Mouse (Mus musculus) midbrain, embryonic 10.5 days (tissue): ENCODE measurements around the gene Selenos. TPM values are rescaled to one million over a fixed set of nuclear protein-coding genes. Genes with fewer than 3 reads are reported as not detected.

ENCODE experiments used
- DNase-seq: peaks from one replicate; pipeline ENCODE4 v3.0.0-alpha.2; 2017; ENCODE audit warnings: low spot score
- H3K27ac ChIP-seq: fragments of 300-500 bp; sonication (generic); replicated peaks from 2 replicates; pipeline ENCODE4 v1.5.1; 2016; ENCODE audit warnings: mild to moderate bottlenecking
- H3K27me3 ChIP-seq: fragments of 300-500 bp; sonication (generic); 2 replicates; pipeline ENCODE4 v1.6.1; 2016; ENCODE audit warnings: low read depth, mild to moderate bottlenecking; ENCODE audit not compliant: poor library complexity, severe bottlenecking
- H3K36me3 ChIP-seq: fragments of 300-500 bp; sonication (generic); 2 replicates; pipeline ENCODE4 v1.6.1; 2016; ENCODE audit warnings: mild to moderate bottlenecking, moderate library complexity
- H3K4me1 ChIP-seq: fragments of 300-500 bp; sonication (generic); 2 replicates; pipeline ENCODE4 v1.6.1; 2016
- H3K4me3 ChIP-seq: fragments of 300-500 bp; sonication (generic); 2 replicates; pipeline ENCODE4 v1.5.1; 2016; ENCODE audit warnings: mild to moderate bottlenecking, moderate library complexity
- H3K9me3 ChIP-seq: fragments of 300-500 bp; sonication (generic); replicated peaks from 2 replicates; pipeline ENCODE4 v1.6.1; 2016; ENCODE audit warnings: mild to moderate bottlenecking
- WGBS: fragments of 180-500 bp; shearing (Covaris S2); methylation state at CpG from one replicate; pipeline ENCODE4 v1.1.7; 2016; 5-methylcytosine and 5-hydroxymethylcytosine counted together
- polyA plus RNA-seq: library from polyadenylated mRNA; unstranded; fragments of >200 nt; fragmentation: Nextera tagmentation; extraction: Ambion mirVana; gene quantifications from 2 replicates; pipeline ENCODE4 v1.2.1, GENCODE M21; 2016

Gene Selenos
- 86.7 and 96.9 TPM in 2 replicates for polyA plus RNA-seq

GRCm38 (mm10) chr7:66079364-66080230, at the start of gene Selenos:
Selenos (plus strand) TSS chr7:66079649.
- DNase-seq: peak; percentile 96
- H3K4me1 ChIP-seq: peaks cover 22% of the 10 kb centered on the region
- peaks cover 65% of the 10 kb centered on the region for H3K36me3 ChIP-seq
- H3K27ac ChIP-seq: peak within 1 kb of the TSS; percentile 89
- no peaks in the 10 kb centered on the region for H3K9me3 ChIP-seq
- WGBS: under 1% methylated on average over 65 of the region's 65 CpGs
- no peaks in the 10 kb centered on the region for H3K27me3 ChIP-seq
- peak within 1 kb of the TSS; percentile 89 for H3K4me3 ChIP-seq

- peaks cover 4% of the 10 kb centered on the region for H3K4me1 ChIP-seq
- no peak overlapping the region for H3K4me3 ChIP-seq
- DNase-seq: no peak
- no peaks in the 10 kb centered on the region for H3K9me3 ChIP-seq
- no peak overlapping the region for H3K27ac ChIP-seq
- H3K27me3 ChIP-seq: no peaks in the 10 kb centered on the region
- no peaks in the 10 kb centered on the region for H3K36me3 ChIP-seq
- WGBS: 84% methylated on average over 8 of the region's 8 CpGs
Measured at GRCm38 (mm10) chr7:66036809-66037208, 42.6 kb upstream of the Selenos start.

GRCm38 (mm10) chr7:66038261-66038660, 41.2 kb upstream of the Selenos start:
- Histone ChIP-seq H3K36me3 (no peaks in the 10 kb centered on the region), H3K27ac (no peak overlapping the region), H3K4me1 (peaks cover 4% of the 10 kb centered on the region), H3K4me3 (no peak overlapping the region), H3K27me3 (no peaks in the 10 kb centered on the region), H3K9me3 (no peaks in the 10 kb centered on the region)
- no peak for DNase-seq
- 83% methylated on average over 3 of the region's 3 CpGs for WGBS

GRCm38 (mm10) chr7:66038730-66039129, 40.7 kb upstream of the Selenos start:
- H3K27ac ChIP-seq: no peak overlapping the region
- no peaks in the 10 kb centered on the region for H3K9me3 ChIP-seq
- H3K36me3 ChIP-seq: no peaks in the 10 kb centered on the region
- H3K4me1 ChIP-seq: peaks cover 6% of the 10 kb centered on the region
- no peaks in the 10 kb centered on the region for H3K27me3 ChIP-seq
- no peak for DNase-seq
- 87% methylated on average over 11 of the region's 11 CpGs for WGBS
- H3K4me3 ChIP-seq: no peak overlapping the region

GRCm38 (mm10) chr7:66040026-66040814, 39.2 kb upstream of the Selenos start:
- H3K36me3 ChIP-seq: no peaks in the 10 kb centered on the region
- no peak for DNase-seq
- H3K4me3 ChIP-seq: no peak overlapping the region
- WGBS: 84% methylated on average over 18 of the region's 18 CpGs
- no peaks in the 10 kb centered on the region for H3K27me3 ChIP-seq
- H3K27ac ChIP-seq: no peak overlapping the region
- H3K4me1 ChIP-seq: peaks cover 17% of the 10 kb centered on the region
- no peaks in the 10 kb centered on the region for H3K9me3 ChIP-seq

- Histone ChIP-seq H3K27ac (no peak within 1 kb of the TSS), H3K9me3 (no peaks in the 10 kb centered on the region), H3K36me3 (no peaks in the 10 kb centered on the region), H3K4me1 (peaks cover 40% of the 10 kb centered on the region), H3K4me3 (no peak within 1 kb of the TSS), H3K27me3 (no peaks in the 10 kb centered on the region)
- WGBS: 87% methylated on average over 10 of the region's 10 CpGs
- no peak for DNase-seq
Measured at GRCm38 (mm10) chr7:66043552-66044459, 35.6 kb upstream of the Selenos start, which contains the start of gene Gm45213. Gm45213 (plus strand) TSS chr7:66043602.

- WGBS: 48% methylated on average over 9 of the region's 9 CpGs
- no peaks in the 10 kb centered on the region for H3K9me3 ChIP-seq
- no peaks in the 10 kb centered on the region for H3K27me3 ChIP-seq
- H3K4me3 ChIP-seq: no peak overlapping the region
- DNase-seq: no peak
- H3K36me3 ChIP-seq: no peaks in the 10 kb centered on the region
- H3K27ac ChIP-seq: no peak overlapping the region
- H3K4me1 ChIP-seq: peaks cover 40% of the 10 kb centered on the region
Measured at GRCm38 (mm10) chr7:66044617-66045016, 34.8 kb upstream of the Selenos start.

- Histone ChIP-seq H3K4me3 (no peak overlapping the region), H3K4me1 (peaks cover 36% of the 10 kb centered on the region), H3K36me3 (no peaks in the 10 kb centered on the region), H3K9me3 (no peaks in the 10 kb centered on the region), H3K27me3 (no peaks in the 10 kb centered on the region), H3K27ac (peak overlapping the region; percentile 24; the same call in 1 of the 2 replicates)
- DNase-seq: no peak
- 54% methylated on average over 17 of the region's 17 CpGs for WGBS
Measured at GRCm38 (mm10) chr7:66046921-66047918, 32.2 kb upstream of the Selenos start.

- WGBS: 67% methylated on average over 4 of the region's 4 CpGs
- DNase-seq: no peak
Measured at GRCm38 (mm10) chr7:66047975-66048374, 31.5 kb upstream of the Selenos start.

GRCm38 (mm10) chr7:66048446-66049230, 30.8 kb upstream of the Selenos start:
- WGBS: 84% methylated on average over 12 of the region's 12 CpGs
- Histone ChIP-seq H3K4me1 (peaks cover 33% of the 10 kb centered on the region), H3K9me3 (no peaks in the 10 kb centered on the region), H3K27ac (no peak overlapping the region), H3K4me3 (no peak overlapping the region), H3K36me3 (no peaks in the 10 kb centered on the region), H3K27me3 (no peaks in the 10 kb centered on the region)
- DNase-seq: no peak

More at GRCm38 (mm10) chr7:66047975-66048374, 31.5 kb upstream of the Selenos start:
- Histone ChIP-seq H3K4me3 (no peak overlapping the region), H3K27me3 (no peaks in the 10 kb centered on the region), H3K4me1 (peaks cover 36% of the 10 kb centered on the region), H3K9me3 (no peaks in the 10 kb centered on the region), H3K36me3 (no peaks in the 10 kb centered on the region), H3K27ac (0 out of 2 replicates have a peak overlapping the region, but pooled peaks have one; percentile 24)
